Mouse (Mus musculus): Measurements from ENCODE around the gene Zdhhc18.

Gene Zdhhc18

DNA sequence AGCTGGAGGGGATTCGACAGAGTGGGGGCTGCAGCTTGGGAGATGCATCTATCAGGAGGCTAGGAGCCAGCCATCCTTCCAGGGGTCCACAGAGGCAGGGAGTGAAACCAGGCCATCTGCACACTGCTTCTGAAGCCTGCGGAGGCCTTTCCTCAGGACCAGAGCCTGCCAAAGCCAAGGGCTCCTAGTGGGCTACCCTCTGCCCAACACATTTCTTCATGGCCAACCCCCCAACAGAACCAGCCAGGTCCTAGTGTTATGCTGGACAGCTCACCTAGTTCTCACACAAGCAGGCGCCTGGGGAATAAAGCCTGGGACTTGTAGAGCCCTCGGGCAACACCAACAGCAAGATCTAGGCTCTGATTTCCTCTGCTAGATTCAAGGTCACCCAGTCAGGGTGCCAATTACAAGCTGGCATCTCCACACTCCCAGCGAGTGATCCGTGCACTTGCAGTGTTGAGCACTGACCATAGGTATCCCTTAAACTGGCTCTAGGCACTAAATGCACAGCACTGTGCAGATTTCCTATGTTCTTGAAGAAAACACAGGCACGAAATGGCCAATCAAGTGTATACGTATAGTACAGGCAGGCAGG is 19.5 kb downstream of the Zdhhc18 start:
- DNase-seq (ENCODE audit: low spot score) = no peak

DNA sequence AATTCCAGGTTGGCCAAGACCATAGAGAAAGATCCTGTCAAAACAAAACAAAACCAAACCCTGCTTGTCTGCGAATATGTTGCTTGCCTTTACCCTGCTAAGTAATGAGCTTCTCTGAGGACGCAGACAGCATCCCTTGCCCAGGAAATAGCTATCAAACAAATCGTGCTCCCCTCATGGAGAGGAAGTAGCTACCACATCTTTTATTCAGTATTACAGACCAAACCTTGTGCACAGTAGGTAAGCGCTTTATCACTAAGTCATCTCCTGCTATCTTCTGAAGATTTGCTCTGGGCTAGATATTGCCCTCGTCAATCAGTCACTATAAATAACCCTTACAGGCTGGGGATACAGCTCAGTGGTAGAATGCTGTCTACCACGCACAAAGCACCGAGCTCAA is 20.8 kb downstream of the Zdhhc18 start:
- no peak for DNase-seq (ENCODE audit: low spot score)

DNA sequence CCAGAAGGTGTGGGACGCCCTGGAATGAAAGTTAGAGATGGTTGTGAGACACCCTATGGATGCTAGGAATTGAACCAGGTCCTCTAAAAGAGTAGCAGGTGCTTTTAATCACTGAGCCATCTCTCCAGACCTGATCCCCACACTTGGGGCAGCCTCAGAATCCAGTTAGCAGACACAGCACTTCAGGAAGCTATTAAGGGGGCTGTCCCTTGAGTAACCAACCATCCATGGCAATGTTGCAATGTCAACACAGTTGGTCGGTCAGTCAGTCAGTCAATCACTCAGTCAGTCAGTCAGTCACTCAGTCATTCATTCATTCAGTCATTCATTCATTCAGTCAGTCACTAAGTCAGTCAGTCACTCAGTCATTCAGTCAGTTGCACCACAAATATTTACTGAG is 21.4 kb downstream of the Zdhhc18 start:
- no peak for DNase-seq (ENCODE audit: low spot score)

DNA sequence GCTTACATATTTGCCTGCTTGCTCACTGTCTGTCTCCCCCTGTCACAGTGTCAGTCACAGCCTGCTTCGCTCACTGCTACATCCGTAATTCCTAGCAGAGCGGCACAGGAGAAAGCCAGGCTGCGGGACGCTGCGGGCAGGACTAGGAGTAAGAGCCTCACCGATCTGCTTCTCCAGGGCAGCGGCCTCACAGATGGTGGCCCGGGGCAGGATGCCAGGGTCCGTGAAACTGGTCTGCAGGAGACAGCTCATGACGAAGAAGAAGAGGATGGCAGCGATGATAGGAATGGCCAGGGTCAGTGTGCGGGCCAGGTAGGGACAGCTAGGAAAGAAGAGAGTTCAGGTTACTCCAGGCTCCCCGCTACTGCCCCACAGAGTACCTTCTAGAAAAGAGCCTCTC is 22.9 kb downstream of the Zdhhc18 start:
- DNase-seq (ENCODE audit: low spot score) = no peak

DNA sequence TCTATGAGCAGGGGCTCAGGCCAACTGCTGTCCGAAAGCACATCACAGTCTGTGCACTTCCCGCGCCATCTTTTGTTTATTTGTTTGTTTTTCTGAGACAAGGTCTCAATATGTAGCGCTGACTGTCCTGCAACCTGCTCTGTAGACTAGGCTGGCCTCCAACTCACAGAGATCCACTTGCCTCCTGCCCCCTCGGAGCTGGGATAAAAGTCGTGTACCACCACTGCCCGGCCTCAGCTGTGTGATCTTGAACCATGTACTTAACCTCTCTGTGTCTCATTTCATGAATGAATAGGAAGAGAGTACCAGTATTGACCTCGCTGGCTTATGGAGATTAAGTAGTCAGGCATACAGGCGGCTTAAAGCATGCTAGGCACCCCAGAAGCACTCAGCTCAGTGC is 23.3 kb downstream of the Zdhhc18 start:
- DNase-seq (ENCODE audit: low spot score) = no peak

DNA sequence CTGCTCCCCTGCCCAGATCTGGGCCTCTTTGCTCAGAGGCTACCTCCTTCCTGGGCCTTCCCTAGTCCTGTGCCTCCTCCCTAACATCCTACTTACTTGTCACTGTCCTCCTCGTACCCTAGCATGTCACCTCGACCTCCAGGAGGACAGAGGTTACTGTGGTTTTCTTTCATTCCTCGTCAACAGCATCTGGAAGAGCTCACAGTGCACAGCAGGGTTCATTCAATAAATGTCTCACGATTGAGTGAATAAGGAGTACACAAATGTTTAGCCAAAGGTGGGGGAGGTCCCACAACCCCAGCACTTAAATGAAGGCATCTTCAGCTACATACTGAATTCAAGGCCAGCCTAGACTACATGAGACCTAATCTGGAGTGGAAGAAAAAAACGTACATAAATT is 23.7 kb downstream of the Zdhhc18 start:
- no peak for DNase-seq (ENCODE audit: low spot score)

DNA sequence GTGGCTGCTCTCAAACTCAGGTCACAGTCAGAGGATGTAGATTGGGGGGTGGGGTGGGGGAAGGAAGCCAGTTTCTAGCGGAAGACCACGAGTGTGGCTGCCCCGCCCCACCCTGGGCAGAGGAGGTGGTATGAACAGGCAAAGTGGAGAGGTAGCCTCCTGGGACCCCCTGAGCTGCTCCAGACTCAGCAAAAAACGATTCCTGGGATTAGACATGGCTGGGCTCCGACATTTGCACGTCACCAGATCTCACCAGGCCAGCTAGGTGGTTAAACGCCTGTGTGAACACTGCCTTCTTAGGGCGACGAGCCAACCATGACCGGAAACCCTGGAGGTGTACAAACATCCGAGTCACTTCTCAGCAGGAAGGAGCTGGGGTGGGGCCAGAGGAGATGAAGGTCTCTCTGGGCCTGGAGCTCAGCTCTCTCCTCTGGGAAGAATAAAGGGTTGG is 24.3 kb downstream of the Zdhhc18 start:
- no peak for DNase-seq (ENCODE audit: low spot score)

DNA sequence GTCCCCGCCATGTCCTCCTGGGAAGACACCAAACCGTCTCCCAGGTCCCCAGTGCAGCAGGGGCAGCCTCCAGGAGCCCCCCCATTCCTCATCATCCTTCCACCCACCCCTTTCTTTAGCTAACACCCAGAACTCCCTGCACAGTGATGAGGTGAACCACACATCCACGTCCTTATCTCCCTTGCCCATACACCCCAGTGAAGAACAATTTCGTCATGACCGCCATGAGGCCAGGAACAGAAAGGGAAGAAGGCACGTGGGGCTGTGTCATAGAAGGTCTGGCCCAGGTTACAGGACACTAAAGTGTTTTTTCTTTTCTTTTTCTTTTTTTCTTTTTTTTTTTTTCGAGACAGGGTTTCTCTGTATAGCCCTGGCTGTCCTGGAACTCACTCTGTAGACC is 25.1 kb downstream of the Zdhhc18 start:
- DNase-seq (ENCODE audit: low spot score) = no peak

DNA sequence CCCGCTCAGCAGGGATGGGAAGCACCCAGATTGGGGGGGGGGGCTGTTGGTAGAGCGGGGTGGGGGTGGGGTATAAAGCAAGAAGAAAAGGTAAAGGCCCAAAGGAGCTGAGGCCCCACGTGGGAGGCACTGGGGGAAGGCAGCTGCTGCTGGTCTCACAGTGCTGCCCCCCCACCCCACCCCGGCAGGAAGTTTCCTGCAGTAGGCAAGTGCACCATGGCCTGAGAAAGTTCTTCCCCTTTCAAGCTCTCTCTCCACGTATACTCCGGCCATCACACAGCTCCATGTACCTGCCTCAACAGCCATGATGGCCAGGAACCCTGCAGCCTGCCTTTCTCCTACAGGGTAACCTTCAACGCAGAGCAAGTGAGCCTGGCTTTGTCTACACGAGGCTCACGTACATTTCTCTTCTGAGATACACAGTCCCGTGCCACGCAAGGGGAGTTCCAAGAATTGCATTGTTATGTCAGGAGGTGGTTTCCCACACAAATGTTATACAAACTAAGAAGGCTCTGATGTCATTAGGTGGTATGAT is 27.7 kb downstream of the Zdhhc18 start:
- no peak for DNase-seq (ENCODE audit: low spot score)

DNA sequence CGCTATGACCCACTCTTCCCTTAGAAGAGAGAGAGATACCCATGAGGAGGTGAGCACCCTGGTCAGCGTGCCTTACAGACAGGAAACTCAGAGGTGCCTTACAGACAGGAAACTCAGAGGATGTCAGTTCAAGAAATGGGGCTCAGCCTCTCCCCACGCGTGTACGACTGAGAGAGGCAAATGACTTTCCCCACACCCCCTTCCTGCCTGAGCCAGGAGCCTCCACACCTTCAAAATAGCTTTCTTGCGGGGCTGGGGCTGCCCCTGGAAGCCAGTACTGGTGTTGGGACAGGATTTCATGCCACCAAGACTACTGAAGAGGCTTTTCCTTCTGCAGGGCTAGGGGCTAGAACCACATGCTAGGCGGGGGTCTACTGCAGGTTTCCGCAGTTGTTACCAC is 29.3 kb downstream of the Zdhhc18 start:
- DNase-seq (ENCODE audit: low spot score) = no peak

DNA sequence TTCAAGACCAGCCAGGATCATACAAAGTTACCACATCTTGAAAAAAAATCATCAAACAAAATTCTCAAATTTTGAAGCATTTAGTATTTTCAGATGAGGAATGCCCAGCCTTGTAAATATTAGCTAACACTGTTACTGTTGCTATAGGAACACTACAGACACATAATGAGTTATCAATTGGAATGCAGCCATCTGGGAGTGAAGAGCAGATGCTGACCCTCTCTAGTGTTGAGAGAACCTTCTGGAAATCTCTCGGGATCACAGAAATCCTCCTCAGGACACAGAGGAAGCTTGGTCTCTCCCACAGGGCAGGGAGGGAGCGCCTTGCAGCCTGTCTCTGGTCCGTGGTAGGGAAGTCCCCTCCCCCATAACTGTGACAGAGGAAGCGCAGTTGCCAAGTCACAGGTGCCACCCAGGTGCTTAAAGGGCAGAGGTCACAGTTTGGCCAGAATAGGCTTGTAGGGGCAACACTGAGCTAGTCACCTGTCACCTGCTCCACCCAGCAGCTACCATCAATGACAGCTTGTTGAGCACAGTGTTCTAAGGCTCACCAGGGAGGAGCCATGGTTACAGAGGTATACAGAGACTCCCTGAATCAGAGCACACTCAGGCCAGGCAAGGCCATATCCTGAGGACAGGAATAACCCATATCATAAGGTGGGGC is 30.3 kb downstream of the Zdhhc18 start:
- DNase-seq (ENCODE audit: low spot score) = no peak

DNA sequence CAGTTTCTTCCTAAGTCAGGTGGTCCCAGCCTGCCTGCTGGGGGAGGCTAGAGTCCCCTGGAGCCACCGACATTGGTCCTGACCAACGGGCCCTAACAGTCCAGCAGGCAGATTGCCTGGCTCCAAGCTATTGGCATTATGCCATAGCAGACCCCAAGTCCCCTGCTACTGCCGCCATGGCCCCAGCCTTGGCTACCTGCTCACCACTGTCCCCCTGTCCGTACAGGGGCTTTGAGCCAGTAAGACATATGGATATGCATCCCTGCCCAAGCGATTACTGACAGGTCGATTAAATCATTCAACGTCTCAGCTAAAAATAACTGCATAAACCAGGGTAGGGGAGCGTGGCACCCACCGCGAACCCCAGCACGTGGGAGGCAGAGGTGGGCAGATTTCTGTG is 32.0 kb downstream of the Zdhhc18 start:
- no peak for DNase-seq (ENCODE audit: low spot score)

DNA sequence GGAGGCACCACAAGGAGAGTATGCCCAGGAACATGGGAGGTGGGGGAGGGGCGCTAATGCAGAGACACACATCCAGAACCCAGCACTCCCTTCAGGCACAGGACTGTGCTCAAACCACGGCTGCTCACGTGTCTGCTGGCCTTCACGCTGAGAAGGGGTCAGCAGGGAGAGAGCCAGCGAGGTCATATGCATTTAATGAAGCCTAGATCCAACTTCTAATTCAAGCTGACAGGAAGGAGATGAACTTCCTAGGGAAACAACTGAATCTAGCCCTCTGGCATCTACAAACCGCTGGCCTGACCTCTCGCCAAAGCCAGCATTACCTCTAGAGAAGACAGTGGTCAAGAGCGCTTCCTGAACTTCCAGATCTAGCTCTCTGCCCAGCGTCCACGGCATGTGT is 34.5 kb downstream of the Zdhhc18 start:
- no peak for DNase-seq (ENCODE audit: low spot score)

DNA sequence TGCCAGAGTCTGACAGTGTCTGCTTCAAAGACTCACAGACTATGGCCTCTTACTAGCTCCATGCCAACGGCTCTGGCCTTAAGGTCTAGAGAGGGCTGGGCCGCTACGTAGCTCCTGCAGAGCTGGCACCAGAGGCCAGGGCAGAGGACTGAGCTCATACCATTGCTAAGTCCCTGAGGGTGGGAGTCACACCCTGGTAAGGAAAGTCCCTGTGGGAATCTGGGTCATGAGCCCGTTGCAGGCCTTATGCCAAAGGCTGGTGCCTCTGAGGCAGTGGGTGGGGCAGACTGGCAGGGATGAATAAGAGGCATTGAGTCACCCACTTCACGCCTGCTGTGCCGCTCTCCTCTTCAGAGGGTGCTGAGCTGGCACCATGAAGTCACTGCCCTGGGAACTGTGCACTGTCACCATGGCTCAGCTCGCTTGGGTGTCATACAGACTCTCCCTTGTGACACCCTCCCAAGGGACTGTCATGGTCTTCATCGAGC is 35.6 kb downstream of the Zdhhc18 start:
- peak; percentile 75 for DNase-seq (ENCODE audit: low spot score)

DNA sequence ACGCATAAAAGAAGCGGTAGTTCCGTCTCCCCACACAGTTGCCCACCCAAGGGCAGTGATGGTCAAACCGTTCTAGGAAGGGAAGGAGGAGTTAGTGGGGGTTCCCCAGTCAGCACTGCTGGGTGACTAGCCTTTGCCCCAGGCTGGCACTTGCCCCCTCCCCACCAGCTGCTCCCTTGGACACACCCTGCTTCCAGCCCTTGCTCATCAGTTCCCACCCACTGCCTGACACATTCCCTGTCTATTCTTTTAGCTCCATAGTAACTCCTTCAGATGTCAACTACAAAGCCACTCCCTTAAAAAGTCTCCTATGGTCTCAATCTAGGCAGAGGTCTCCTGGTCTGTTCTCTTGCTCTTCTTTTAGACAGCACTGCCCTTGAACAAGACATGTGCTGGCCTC is 36.1 kb downstream of the Zdhhc18 start:
- no peak for DNase-seq (ENCODE audit: low spot score)

DNA sequence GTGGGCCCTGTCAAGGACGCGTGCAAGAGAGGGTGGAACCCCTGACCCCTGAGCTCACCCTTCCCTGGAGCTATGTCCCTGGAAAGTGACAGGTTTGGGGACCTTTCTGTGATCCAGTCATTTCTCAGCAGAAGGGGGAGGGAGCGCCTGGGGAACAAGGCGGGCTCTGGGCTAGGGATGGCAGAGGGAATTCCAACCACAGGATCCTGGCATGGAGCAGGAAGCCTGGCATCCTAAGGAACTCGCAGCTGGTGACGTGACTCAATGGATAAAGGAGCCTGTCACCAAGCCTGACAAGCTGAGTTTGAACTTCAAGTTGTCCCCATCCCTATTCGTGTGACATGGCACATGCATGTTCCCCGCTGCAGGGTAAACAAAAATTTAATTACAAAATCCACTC is 36.9 kb downstream of the Zdhhc18 start:
- DNase-seq (ENCODE audit: low spot score) = no peak

DNA sequence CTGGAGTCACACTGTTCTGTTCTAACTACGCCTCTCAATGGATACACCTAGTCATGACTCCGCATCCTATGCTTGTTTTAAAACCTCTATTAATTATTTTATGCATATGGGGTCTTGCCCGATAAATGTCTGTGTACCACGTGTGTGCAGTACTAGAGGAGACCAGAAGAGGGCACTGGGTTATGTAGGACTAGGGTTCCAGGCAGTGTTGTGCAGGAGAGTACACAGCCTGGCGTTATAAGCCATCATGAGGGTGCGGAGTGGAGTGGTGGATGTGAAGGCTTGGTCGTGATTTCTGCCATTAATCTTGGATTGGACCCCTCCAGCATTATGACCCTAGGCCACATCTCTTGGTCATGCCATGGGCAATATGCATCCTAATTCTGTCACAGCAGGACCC is 37.5 kb downstream of the Zdhhc18 start:
- no peak for DNase-seq (ENCODE audit: low spot score)

DNA sequence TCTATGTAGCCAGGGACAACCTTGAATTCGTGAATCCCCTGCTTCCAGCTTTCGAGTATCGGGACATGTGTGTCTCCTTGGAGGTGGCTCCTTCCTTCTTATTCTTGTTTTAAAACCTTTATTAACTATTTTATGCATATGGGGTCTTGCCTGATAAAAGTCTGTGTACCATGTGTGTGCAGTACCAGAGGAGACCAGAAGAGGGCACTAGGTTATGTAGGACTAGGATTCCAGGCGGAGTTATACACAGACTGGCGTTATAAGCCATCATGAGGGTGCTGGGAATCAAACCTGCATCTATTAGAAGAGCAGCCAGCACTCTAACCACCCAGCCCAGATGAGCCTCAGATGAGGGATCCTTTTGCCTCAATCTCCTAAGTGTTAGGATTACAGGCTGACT is 38.1 kb downstream of the Zdhhc18 start:
- no peak for DNase-seq (ENCODE audit: low spot score)

DNA sequence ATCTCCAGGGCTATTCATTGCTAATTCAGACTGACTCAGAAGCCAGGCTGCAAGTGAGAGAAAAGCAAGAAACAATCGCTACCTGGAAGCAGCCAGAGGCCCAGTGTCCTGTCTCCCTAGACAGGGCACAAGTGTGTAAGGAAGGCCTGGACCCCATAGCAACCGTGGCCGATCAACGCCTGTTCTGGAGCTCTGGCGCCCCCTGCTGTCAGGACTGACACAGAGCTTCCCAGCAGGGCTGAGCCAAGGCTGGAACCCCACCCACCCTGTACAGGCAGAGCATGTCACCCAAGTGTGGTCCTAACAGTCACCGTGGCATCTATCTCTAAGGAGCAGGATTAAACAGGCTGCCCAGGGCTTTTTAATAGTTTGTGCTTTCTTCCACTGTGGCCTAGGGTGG is 40.2 kb downstream of the Zdhhc18 start:
- peak; percentile 43 for DNase-seq (ENCODE audit: low spot score)

DNA sequence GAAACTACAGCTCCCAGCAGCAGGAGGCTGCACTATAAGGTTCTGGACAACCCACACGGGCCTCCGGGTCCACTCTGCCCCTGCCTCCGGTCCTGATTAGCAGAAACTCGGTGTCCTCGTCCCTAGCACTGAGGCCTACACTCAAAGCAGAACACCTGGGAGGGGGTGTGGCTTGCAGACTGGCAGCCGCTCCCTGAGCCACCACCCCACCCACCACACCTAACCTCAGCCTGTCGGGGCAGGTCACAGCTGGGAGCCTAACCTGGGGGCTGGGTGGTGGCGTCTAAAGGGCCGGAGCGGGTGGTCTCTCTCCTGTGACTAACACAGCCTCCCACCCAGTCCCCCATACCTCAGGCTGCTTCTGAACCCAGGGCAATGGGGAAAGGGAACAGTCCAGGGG is 42.7 kb downstream of the Zdhhc18 start:
- no peak for DNase-seq (ENCODE audit: low spot score)

DNA sequence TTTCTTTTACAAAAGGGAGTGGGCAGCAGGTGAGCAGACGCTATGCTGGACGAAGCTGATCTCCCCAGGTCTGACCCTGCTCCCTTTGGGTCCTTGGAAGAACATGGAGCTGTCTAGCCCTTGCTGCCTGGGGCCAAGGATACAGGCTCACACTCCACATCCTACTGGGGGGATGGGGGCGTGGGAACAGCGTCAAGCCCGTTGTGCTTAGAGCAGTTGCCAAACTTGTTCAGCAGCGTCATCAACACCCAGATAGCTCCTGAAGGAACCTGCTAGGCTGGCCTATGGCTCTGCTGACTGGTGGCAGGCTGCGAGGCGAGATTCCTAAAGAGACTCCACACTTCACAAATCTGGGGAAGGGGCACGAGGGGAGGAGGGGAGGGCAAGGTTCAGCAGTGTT is 44.6 kb downstream of the Zdhhc18 start:
- no peak for DNase-seq (ENCODE audit: low spot score)

DNA sequence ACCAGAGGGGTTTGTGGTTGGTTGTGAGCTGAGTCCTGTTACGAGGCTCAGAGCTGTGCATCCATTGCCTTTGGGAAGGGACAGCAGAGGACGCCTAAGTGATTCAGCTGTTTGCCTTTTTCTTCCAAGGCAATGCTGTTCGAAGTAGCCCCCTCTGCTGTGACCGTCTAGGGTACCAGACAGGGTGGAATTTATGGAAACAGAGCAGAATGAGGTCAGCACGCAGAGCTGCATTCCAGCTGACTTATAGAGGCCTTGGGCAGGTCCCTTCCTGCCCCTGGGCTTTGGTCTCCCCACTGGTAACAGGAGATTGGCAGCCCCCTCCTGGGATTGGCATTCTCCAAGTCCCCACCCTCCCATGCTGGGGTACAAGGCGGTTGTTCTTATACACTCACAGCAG is 45.1 kb downstream of the Zdhhc18 start:
- DNase-seq (ENCODE audit: low spot score) = no peak

DNA sequence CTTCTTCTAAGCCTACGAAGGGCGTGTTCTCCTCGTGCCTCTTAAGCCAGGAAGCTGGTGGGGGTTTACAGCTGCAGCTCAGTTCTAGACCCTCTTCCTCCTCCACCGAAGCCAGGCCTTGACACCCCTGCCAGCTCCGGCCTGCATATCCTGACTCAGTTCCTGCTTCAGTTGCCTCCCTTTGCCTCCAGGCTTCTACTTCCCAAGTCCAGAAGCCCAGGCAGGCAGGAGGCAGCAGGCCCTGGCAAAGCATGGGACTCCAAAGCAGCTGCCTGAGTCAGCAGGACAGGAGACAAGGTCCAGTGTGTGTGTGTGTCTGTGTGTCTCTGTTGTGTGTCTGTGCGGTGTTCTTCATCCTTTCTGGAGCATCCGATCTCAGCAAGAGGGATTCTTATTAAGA is 45.8 kb downstream of the Zdhhc18 start:
- DNase-seq (ENCODE audit: low spot score) = no peak

DNA sequence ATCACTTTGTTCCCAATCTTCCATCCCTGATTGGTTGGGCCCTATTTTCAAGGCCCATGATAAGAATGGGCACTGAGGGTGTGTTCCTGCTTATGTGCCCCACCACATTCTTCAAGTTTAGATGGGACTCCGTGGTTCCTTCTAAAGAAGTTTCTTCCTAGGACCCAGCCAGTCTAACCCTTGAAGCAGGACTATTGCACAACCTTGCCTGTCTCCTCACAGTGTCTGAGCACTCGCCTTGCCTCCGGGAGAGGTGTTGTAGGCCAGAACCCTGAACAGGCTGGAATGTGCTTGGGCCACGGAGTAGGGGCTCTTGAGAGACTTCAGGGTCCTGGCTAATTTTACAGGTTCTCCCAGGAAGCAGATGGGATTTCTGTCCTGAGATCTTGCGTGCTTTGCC is 46.9 kb downstream of the Zdhhc18 start:
- DNase-seq (ENCODE audit: low spot score) = no peak
